Mouse (Mus musculus): ENCODE results near the gene Parp3.
"Not testable (repeated sequence)": the region's sequence is repeated elsewhere in the genome, so short reads cannot be mapped to it uniquely, and the experiment has no call there.

Gene Parp3

DNA sequence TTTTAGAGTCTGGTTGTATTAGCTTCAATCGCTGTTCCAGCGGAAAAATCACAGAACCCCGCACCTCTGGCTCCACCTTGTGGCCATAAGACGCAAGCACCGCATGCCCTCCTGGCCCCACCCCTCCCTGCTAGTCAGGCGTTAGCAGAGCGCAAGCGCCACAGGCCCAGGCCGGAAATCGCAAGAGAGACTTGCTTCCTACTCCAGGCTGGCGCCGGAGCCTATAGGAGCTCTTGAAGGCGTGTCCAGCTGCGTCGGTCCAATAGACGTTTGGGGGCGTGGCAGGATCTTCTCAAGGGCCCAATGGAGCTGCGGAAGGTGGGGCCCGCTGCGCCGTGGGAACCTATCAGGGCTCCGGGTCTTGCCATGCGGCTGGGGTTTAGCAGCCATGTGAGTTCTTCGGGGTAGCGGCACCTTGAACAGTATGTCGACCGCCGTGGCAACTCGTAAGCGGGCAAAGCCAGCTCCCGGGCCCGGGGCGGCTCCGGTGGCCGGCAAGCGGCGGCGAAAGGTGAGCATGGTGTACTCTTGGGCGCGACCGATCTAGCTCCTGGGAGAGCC lies at the start of gene Parp3:
Gene Parp3 (minus strand): TSS at position 26 of the 561 bp plus-strand sequence.
- peak; percentile 100 for DNase-seq (ENCODE audit: low spot score in 2 of 2)

DNA sequence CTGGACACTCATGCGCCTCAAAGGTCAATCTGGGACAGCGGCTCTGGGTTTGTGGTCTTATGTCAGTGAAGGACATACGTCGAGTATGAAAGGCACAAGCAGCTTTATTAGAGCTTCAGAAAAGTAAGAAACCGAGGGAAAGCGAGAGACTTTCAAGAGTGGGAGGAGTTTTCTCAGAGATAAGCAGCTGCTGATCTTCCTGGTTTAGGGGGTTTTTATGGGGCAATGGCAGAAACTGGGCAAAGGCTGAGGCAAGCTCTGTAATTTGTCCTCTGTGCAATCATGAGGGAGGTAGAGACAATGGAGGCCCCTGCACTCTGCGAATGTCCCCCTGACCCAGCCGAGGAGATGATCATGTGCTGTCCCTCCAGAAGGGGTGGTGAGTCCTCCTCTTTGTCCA lies 43.2 kb upstream of the Parp3 start:
- no peak for DNase-seq (ENCODE audit: low spot score in 2 of 2)

DNA sequence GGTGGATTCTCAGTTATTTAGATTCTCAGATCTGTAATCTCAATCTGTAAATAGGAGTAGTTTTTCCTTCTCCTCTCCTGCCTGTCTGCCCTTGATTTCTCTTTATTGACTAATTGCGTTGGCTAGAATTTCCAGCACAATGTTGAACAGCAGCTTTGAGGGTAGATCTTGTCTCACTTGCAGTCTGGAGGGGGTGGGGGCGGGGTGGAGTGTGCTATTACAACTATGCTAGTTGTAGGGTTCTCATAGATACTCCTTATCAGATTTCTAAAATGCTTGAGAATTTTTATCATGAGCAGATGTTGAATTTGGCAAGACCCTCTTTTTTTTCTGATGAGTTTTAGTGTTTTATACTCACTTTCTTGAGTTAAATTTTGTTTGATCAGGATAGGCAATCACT lies 42.7 kb upstream of the Parp3 start:
- no peak for DNase-seq (ENCODE audit: low spot score in 2 of 2)

DNA sequence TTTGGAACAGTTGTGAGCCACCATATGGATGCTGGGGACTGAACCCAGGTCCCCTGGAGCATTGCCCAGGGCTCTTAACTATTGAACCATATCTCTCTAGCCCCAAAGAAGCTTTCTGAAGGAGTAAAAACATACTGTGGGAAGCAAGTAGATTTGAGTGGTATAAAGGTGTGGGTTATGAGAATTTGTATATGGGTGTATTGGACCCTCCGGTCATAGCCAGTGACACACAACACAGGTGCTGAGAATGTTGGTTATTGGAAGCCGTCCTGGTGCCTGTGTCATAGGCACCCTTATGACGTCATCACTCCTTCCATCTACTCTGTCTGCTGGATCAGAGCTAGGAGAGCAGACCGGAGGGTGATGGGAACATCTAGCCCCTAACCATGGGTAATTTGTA lies 37.5 kb upstream of the Parp3 start, which contains the start of gene Iqcf5:
Gene Iqcf5 (plus strand): TSS at position 301 of the 400 bp plus-strand sequence.
- DNase-seq (ENCODE audit: low spot score in 2 of 2) = no peak

DNA sequence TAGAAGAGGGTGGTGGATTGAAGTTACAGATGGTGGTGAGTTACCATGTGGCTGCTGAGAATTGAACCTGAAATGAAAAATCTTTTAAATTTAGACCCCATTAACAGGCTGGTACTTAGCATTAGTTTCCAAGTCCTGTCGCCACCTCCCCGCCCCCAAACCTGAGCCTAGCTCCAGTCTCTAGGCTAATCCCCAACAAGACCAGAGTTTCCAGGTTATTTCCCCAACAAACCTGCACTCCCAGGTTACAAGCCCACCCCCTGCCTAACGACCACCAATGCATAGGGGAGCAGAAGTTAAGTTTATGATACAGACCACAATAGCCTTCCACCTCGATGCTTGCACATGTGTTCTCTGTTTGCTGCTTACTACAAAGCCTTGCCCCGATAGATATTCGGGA lies 36.8 kb upstream of the Parp3 start:
- no peak for DNase-seq (ENCODE audit: low spot score in 2 of 2)

- DNase-seq (ENCODE audit: low spot score in 2 of 2) = peak in 1 of 2 experiments; percentile 13
Measured at GRCm38 (mm10) chr9:106512729-106513450, 36.1 kb upstream of the Parp3 start.

- DNase-seq (ENCODE audit: low spot score in 2 of 2) = peak in 1 of 2 experiments; percentile 9
Measured at GRCm38 (mm10) chr9:106509356-106509755, 32.6 kb upstream of the Parp3 start.

GRCm38 (mm10) chr9:106504246-106504645 lies 27.5 kb upstream of the Parp3 start:
- DNase-seq (ENCODE audit: low spot score in 2 of 2) = no peak

DNA sequence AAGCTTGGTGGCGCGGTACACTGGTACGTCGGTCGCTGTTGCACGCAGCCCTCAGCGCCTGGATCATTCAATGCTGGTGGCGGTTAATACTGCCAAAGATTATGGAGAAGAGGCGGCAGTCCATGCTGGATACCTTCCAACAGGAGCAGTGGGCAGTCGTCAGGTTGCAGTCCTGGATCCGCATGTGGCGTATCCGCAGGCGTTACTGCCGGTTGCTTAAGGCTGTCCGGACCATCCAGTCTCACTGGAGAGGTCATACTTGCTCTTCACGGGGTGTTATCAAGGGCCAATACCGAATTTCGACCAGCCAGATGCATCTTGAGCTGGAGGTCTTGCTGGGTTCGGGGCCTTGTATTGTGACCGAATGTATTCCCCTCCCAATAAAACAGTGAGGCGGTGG lies 25.1 kb upstream of the Parp3 start:
- no peak for DNase-seq (ENCODE audit: low spot score in 2 of 2)

DNA sequence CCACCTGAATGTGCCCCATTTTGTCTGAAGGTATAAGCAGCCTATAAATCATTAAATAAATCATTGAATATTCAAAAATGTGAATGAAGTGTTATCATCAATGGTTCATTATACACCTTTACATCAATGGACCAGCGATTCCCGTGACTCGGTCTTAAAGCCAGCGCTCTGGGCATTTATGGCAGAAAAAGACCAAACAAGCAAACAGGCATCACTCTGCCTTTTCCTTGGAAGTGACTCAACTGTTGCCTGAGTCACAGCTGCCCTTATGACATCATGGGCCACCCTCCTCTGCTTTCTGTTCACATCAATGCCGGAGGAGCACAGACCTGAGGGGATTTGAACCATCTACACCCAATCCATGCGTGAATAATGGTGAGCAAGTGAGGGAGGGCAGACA lies 22.9 kb upstream of the Parp3 start, which contains the start of gene Iqcf1:
Gene Iqcf1 (plus strand): TSS at position 301 of the 400 bp plus-strand sequence.
- DNase-seq (ENCODE audit: low spot score in 2 of 2) = no peak

GRCm38 (mm10) chr9:106487602-106488001 lies 10.9 kb upstream of the Parp3 start:
- DNase-seq (ENCODE audit: low spot score in 2 of 2) = not testable (repeated sequence)

DNA sequence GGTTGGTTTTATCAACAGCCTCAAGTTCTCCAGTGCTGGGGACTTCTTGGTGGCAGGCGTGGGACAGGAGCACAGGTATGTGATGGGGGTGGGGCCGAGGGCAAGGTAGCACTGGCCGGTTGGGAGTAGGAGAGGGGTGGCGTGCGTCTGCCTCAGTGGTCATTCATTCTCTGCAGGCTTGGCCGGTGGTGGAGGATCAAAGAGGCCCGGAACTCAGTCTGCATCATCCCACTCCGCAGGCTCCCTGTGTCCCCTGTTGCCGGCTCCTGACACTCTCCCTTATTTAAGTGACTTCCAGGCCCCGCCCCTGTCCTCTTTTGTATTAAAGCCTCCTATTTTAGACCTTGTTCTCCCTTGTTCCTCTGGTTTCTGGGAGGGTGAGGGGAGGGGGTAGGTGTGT lies 8.3 kb upstream of the Parp3 start:
- no peak for DNase-seq (ENCODE audit: low spot score in 2 of 2)

GRCm38 (mm10) chr9:106483606-106484005 lies 6.9 kb upstream of the Parp3 start:
- DNase-seq (ENCODE audit: low spot score in 2 of 2) = no peak

DNA sequence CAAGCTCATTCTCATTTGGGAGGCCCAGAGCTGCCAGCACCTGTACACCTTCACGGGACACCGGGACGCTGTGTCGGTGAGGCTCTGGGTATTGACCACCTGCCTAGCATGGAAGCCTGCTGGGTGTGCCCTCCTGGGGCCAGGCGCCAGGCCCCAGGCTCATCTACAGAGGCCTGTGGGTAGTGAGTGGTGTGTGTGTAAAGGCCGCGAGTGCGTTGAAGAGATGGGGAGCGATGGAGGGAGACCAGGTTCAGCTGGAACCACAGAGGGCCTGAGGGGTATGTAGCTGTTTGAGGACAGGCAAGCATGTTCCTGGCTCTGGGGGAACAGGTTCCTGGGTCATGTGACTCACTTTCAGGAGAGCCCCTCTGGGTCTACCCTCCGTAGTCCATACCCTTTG lies 6.4 kb upstream of the Parp3 start:
- no peak for DNase-seq (ENCODE audit: low spot score in 2 of 2)

DNA sequence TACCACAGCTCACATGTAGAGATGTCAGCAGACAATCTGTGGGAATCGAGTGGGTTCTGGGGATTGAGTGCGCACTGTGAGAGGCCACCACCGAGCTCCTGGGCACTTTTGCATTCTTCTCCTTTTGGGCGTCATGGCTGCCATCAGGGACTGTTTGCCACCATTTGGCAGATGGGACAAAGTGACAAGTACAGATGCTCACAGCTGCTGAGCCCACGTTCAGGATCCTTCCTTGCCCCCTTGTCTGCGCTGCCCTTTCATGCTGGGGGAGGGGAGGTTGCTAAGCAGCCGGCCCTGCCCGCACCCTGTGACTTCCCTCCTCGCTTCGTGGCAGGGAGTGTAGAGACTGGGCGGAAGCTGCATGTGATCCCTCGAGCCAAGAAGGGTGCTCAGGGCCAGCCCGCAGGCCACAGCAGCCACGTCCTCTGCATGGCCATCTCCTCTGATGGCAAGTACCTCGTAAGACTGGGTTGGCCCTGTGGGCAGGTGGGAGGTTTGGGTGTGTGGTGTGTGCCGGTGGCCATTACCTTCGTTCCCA lies 5.9 kb upstream of the Parp3 start:
- no peak for DNase-seq (ENCODE audit: low spot score in 2 of 2)

- no peak for DNase-seq (ENCODE audit: low spot score in 2 of 2)
Measured at GRCm38 (mm10) chr9:106481676-106482075, 4.9 kb upstream of the Parp3 start.

DNA sequence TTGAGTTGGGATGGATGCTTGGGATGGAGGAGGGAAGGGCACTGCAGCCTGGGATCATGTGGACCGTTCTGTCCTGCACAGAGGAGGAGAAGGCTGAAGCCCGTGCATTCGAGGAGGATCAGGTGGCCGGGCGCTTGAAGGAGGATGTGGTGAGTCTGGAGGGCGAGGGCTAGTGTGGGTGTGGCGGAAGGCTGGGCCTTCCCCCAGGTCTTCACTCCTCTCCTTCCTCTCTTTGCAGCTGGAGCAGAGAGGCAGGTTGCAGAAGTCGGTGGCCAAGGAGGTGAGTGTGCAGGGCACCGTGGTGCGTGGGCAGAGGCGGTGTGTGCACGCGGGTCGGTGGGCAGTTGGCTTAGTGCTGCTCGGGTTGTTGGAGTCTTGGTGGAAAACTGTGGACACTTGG lies 4.3 kb upstream of the Parp3 start:
- peak in 1 of 2 experiments; percentile 0 for DNase-seq (ENCODE audit: low spot score in 2 of 2)

DNA sequence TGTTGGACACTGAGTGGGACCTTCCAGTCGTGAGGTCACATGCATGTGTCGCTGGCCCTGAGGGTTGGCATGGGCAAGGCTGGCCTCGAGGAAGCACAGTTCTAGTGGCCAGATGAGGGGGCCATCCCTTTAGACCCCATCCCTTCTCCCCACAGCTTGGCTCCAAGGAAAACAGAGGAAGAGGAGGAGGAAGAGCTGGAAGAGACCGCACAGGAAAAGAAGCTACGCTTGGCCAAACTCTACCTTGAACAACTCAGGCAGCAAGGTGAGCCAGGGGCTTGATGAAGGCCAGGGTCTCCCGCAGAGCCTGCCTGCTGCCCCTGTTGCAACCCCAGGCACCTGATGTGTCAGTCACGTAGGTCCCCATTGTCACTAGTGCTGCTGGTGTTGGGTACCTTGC lies 3.8 kb upstream of the Parp3 start:
- DNase-seq (ENCODE audit: low spot score in 2 of 2) = peak in 1 of 2 experiments; percentile 1

GRCm38 (mm10) chr9:106478101-106478500 lies 1.4 kb upstream of the Parp3 start:
- peak in 1 of 2 experiments; percentile 1 for DNase-seq (ENCODE audit: low spot score in 2 of 2)

DNA sequence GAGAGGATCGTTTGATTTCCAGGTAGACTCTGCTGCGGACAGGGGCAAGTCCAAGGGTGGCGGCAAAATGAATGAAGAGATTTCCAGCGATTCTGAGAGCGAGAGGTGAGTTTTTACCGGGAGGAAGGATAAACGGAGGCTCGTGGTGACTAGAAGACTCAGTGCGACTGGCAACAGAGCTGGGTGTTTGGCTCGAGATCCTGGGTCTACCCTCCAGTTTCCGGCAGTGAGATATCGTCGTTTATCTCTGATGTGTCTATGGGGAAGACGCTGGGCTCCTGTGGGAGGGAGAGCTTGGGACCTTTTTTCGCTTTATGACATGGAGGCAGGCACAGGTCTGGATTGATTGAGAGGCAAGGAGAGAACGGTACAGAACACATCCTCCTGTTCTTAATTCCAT lies 900 bp upstream of the Parp3 start:
- no peak for DNase-seq (ENCODE audit: low spot score in 2 of 2)

DNA sequence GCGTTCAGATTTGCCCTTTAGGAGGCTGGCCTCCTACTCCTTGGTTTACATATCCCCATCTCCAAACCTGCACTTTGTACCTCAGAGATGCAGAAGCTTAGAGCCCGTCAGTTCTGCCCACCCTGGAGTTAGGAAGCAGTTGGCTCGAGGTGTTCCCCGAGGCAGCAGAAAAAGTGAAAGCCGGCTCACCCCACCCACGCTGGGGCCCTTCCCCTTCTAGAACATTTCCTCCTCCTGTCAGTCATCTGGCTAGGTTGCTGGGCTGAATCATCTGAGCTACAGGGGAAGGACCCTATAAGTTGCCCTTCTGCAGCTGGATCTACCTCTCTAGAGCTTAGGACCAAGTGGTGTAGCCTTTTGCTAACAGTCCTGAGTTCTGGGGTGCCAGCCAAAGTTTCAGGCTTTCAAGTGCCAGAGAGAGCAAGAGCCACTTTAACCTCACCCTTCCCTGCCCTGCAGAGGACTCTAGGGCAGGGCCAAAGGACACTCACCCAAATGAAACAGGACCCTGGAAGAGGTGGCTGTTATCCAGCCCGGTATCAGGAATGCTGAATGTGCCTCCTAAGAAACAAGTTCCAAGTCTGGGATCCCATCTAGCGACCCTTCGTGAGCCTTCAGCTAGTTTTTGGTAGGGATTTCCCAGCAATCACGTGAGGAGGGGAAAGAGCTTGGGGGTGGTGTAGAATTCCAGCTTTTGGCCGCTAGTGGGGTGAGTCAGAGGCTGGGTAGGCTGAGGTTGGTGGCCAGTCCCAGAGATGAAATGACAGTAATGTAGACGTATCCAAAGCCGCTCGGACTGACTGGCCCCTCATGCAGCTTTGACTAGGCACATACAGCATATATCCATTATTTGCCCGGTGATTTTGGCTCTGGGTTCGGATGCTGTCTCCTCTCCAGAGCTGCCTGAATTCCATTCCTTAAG lies 486 bp downstream of the Parp3 start:
- no peak for DNase-seq (ENCODE audit: low spot score in 2 of 2)

DNA sequence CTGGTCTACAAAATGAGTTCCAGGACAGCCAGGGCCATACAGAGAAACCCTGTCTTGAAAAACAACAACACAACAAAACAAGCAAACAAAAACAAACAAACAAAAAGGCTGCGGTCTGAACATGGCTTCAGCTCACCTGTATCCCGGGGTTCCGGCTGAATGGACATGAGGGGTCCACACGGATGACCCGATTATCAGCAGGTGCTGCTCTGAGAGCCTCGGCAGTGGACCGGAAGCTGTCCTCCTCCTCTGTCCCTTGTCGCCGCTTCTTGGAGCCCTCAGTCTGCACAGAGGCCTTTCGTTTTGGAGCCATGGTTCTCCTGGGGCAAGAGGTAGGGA lies 1.1 kb downstream of the Parp3 start, which contains the start of gene Rrp9:
Gene Rrp9 (plus strand): TSS at position 301 of the 339 bp plus-strand sequence.
- DNase-seq (ENCODE audit: low spot score in 2 of 2) = peak in 1 of 2 experiments; percentile 3
